Mouse (Mus musculus) spleen, adult 2 months (tissue): Measurements from ENCODE around the gene Gucy2e.

Experiments used
- CTCF ChIP-seq: fragments of 200-500 bp; IDR thresholded peaks from 2 replicates; pipeline ENCODE4 v1.5.1; 2011; ENCODE audit warnings: mild to moderate bottlenecking, inconsistent platforms; ENCODE audit not compliant: insufficient read depth, insufficient read length, insufficient replicate concordance; ENCODE audit errors: extremely low read depth
- POLR2A ChIP-seq: fragments of 200-500 bp; IDR thresholded peaks from 2 replicates; pipeline ENCODE4 v1.6.1; 2011; ENCODE audit warnings: low read depth, low read length, inconsistent platforms

GRCm38 (mm10) chr11:69267341-69267740 lies 30.5 kb upstream of the Gucy2e start:
- peak; percentile 6; the same call in 1 of the 2 replicates for TF ChIP-seq CTCF
- TF ChIP-seq POLR2A: no peak
